ENCODE assay signal across 24 mouse cellular contexts in the genomic region with DNA sequence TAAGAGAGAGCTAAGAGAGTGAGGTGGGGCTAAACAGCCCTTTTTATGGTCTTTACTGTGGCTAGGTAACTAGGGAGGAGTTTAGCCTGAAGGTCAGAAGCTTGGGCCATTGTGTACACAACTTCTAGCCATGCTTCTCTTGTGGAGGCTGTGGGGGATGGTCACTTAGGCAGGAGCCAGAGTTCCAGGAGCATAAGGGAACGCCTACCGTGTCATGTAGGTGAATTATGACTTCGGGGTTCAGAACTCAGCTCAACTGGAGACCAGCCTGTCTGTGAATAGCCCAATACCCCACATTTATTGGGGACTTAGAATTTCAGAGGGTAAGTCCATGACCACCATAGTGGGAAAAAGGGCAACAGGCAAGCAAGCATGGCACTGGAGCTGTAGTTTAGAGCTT. TPM values are rescaled to one million over a fixed set of nuclear protein-coding genes. Genes with fewer than 3 reads are reported as not detected.
"Had no signal": no experiment of that assay in that cellular context is flagged by ENCODE, and none has a peak within 500 bp of the region (broad histone marks: within the 10 kb centered on the region; RNA-seq: fewer than 3 reads in every experiment).

A gene (plus strand): TSS at position 301 of the 400 bp plus-strand sequence.

- DNase-seq: heart, postnatal 10 days; heart, postnatal 36 days; heart, postnatal 4 days; kidney, adult 11 months; kidney, adult 18-20 months; kidney, adult 2 months; kidney, adult 8-10 months; kidney, adult 9 months; kidney, postnatal 10 days; kidney, postnatal 14 days; kidney, postnatal 25 days; kidney, postnatal 36 days; kidney, postnatal 4 days; layer of hippocampus, adult 9-11 months; layer of hippocampus, postnatal 36 days had no signal

RNA-seq across cellular contexts. Expression of the gene that starts here (rescaled TPM):
- total RNA-seq: heart, postnatal 10 days; heart, postnatal 25 days; heart, postnatal 36 days; heart, postnatal 4 days; hematopoietic stem cell, adult 5-6 weeks; layer of hippocampus, adult 18-20 months; layer of hippocampus, adult 2 months; layer of hippocampus, adult 8-10 months; layer of hippocampus, postnatal 10 days; layer of hippocampus, postnatal 14 days; layer of hippocampus, postnatal 25 days; layer of hippocampus, postnatal 36 days; left cerebral cortex, adult 18-20 months had no signal
